Mouse (Mus musculus) neural tube, embryonic 11.5 days (tissue): ENCODE measurements around the gene Slc36a1. TPM values are rescaled to one million over a fixed set of nuclear protein-coding genes. Genes with fewer than 3 reads are reported as not detected.

Experiments
- ATAC-seq: fragments of 200-750 bp; cut with Nextera tagmentation; 2 replicates; pipeline ENCODE4 v1.8.0; 2017; ENCODE audit warnings: moderate number of reproducible peaks, mild to moderate bottlenecking, moderate TSS enrichment, moderate library complexity; ENCODE audit not compliant: insufficient read depth, low FRiP score, low TSS enrichment
- DNase-seq: peaks from one replicate; pipeline ENCODE4 v3.0.0-alpha.2; 2015; ENCODE audit warnings: low spot score
- H3K27ac ChIP-seq: fragments of 300-500 bp; sonication (generic); 2 replicates; pipeline ENCODE4 v1.5.1; 2014; ENCODE audit warnings: low read depth, mild to moderate bottlenecking, low read length
- H3K27me3 ChIP-seq: fragments of 300-500 bp; sonication (generic); 2 replicates; pipeline ENCODE4 v1.6.1; 2014; ENCODE audit warnings: mild to moderate bottlenecking, low read length, mixed read lengths; ENCODE audit not compliant: control insufficient read depth, insufficient read depth
- H3K36me3 ChIP-seq: fragments of 300-500 bp; sonication (generic); 2 replicates; pipeline ENCODE4 v1.6.1; 2014; ENCODE audit warnings: mild to moderate bottlenecking, low read length, moderate library complexity, mixed read lengths; ENCODE audit not compliant: control insufficient read depth, insufficient read depth
- H3K4me1 ChIP-seq: fragments of 300-500 bp; sonication (generic); 2 replicates; pipeline ENCODE4 v1.6.1; 2014; ENCODE audit warnings: low read length, mixed read lengths; ENCODE audit not compliant: control insufficient read depth, insufficient read depth
- H3K4me2 ChIP-seq: fragments of 300-500 bp; sonication (generic); 2 replicates; pipeline ENCODE4 v1.6.1; 2014; ENCODE audit warnings: low read depth, mild to moderate bottlenecking, moderate library complexity
- H3K4me3 ChIP-seq: fragments of 300-500 bp; sonication (generic); 2 replicates; pipeline ENCODE4 v1.5.1; 2014; ENCODE audit warnings: low read depth, low read length
- H3K9ac ChIP-seq: fragments of 300-500 bp; sonication (generic); 2 replicates; pipeline ENCODE4 v1.6.1; 2014; ENCODE audit warnings: mild to moderate bottlenecking, low read length
- H3K9me3 ChIP-seq: fragments of 300-500 bp; sonication (generic); 2 replicates; pipeline ENCODE4 v1.6.1; 2016; ENCODE audit warnings: low read length; ENCODE audit not compliant: control insufficient read depth
- WGBS: fragments of 180-500 bp; shearing (Covaris S2); extraction: QIAGEN DNeasy Blood & Tissue Kit; methylation state at CpG from one replicate; pipeline ENCODE4 v1.1.7; 2014; 5-methylcytosine and 5-hydroxymethylcytosine counted together
- polyA plus RNA-seq: library from polyadenylated mRNA; unstranded; fragments of >200 nt; fragmentation: Nextera tagmentation; extraction: Ambion mirVana; gene quantifications from 2 replicates; pipeline ENCODE4 v1.2.1, GENCODE M21; 2014

Slc36a1 gene
- polyA plus RNA-seq = 1.9 and 2.6 TPM in 2 replicates

GRCm38 (mm10) chr11:55204159-55204596 lies at the start of gene Slc36a1:
Slc36a1 (plus strand) TSS chr11:55204350.
- peak; percentile 97 for DNase-seq
- H3K4me2 ChIP-seq = peak within 1 kb of the TSS; percentile 95
- no peak within 1 kb of the TSS for H3K27ac ChIP-seq
- peak; percentile 95 for ATAC-seq
- no peaks in the 10 kb centered on the region for H3K27me3 ChIP-seq
- peak within 1 kb of the TSS; percentile 68 for H3K4me3 ChIP-seq
- H3K36me3 ChIP-seq = no peaks in the 10 kb centered on the region
- H3K4me1 ChIP-seq = peaks cover 2% of the 10 kb centered on the region; the same call in 1 of the 2 replicates
- H3K9ac ChIP-seq = peak within 1 kb of the TSS; percentile 71
- WGBS = 0% methylated on average over 30 of the region's 31 CpGs
- no peaks in the 10 kb centered on the region for H3K9me3 ChIP-seq

- no peak overlapping the region for H3K4me2 ChIP-seq
- H3K4me3 ChIP-seq = no peak overlapping the region
- no peak overlapping the region for H3K9ac ChIP-seq
- no peak overlapping the region for H3K27ac ChIP-seq
- DNase-seq (no peak), ATAC-seq (no peak)
- no peaks in the 10 kb centered on the region for H3K27me3 ChIP-seq
- H3K4me1 ChIP-seq = no peaks in the 10 kb centered on the region
- H3K36me3 ChIP-seq = no peaks in the 10 kb centered on the region
- no peaks in the 10 kb centered on the region for H3K9me3 ChIP-seq
- WGBS = 84% methylated on average over 3 of the region's 3 CpGs
Measured at GRCm38 (mm10) chr11:55154398-55155069, 49.6 kb upstream of the Slc36a1 start.

- DNase-seq (no peak), ATAC-seq (no peak)
- H3K36me3 ChIP-seq = no peaks in the 10 kb centered on the region
- no peak overlapping the region for H3K9ac ChIP-seq
- no peaks in the 10 kb centered on the region for H3K9me3 ChIP-seq
- H3K4me1 ChIP-seq = no peaks in the 10 kb centered on the region
- H3K4me2 ChIP-seq = no peak overlapping the region
- no peak overlapping the region for H3K4me3 ChIP-seq
- 79% methylated on average over 6 of the region's 6 CpGs for WGBS
- no peak overlapping the region for H3K27ac ChIP-seq
- no peaks in the 10 kb centered on the region for H3K27me3 ChIP-seq
Measured at GRCm38 (mm10) chr11:55155070-55155421, 49.1 kb upstream of the Slc36a1 start.

DNA sequence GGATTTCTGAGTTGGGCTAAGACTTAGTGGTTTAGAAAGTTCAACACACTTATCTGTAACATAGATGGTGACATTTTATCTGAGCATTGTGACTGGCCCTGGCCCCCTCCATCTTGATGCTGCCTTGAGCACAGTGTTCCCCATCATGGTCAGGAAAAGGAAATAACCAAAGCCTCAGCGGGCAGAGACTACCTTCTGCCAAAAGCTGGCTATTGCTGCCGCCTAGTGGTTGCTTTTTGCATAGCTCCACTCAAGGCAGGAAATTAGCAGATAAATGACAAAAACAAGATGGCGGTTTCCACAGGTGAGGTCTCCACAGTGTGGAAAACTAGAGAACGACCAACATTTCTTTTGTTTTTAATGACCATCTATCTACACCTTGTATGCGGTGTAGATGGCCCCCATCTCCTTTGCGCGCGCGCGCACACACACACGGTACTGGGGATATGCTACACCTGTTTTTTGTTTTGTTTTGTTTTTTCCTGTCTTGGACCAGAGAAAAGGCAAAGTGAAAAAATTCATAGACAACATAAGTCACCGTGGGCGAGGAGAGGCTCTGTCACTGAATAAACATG lies 45.3 kb upstream of the Slc36a1 start:
- no peak; the same call in 1 of the 2 replicates for ATAC-seq
- Histone ChIP-seq H3K4me3 (no peak overlapping the region), H3K4me2 (no peak overlapping the region), H3K27me3 (no peaks in the 10 kb centered on the region), H3K9me3 (no peaks in the 10 kb centered on the region), H3K9ac (no peak overlapping the region), H3K4me1 (no peaks in the 10 kb centered on the region), H3K27ac (no peak overlapping the region), H3K36me3 (no peaks in the 10 kb centered on the region)
- 54% methylated on average over 13 of the region's 13 CpGs for WGBS
- DNase-seq = peak; percentile 78

DNA sequence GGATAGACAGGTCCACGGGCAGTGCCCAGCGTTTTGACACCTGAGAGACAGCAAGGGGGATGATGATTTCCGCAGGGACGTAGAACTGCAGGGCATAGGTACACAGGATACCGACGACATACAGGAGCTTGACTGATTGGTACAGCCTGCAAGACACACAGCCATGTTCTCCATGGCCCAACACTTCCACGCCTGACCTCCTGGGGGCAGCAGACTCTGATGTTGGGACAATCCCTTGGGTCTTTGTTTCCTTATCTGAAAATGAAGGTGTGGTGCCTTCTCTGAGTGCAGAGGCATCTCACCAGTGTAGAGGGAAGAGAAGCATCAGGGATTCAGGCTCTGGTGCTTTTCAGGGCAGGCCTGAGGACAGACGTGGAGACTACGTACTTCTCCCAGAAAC lies 41.5 kb upstream of the Slc36a1 start:
- ATAC-seq (no peak), DNase-seq (peak; percentile 42)
- H3K4me1 ChIP-seq = no peaks in the 10 kb centered on the region
- H3K9ac ChIP-seq = no peak overlapping the region
- 48% methylated on average over 9 of the region's 9 CpGs for WGBS
- no peak overlapping the region for H3K4me2 ChIP-seq
- H3K27ac ChIP-seq = no peak overlapping the region
- H3K9me3 ChIP-seq = no peaks in the 10 kb centered on the region
- H3K4me3 ChIP-seq = no peak overlapping the region
- H3K27me3 ChIP-seq = no peaks in the 10 kb centered on the region
- no peaks in the 10 kb centered on the region for H3K36me3 ChIP-seq

- Histone ChIP-seq H3K9me3 (no peaks in the 10 kb centered on the region), H3K27me3 (no peaks in the 10 kb centered on the region), H3K4me2 (no peak overlapping the region), H3K4me1 (no peaks in the 10 kb centered on the region), H3K36me3 (no peaks in the 10 kb centered on the region), H3K27ac (no peak overlapping the region), H3K9ac (no peak overlapping the region), H3K4me3 (no peak overlapping the region)
- 52% methylated on average over 3 of the region's 3 CpGs for WGBS
- DNase-seq (peak; percentile 23), ATAC-seq (no peak)
Measured at GRCm38 (mm10) chr11:55164723-55165122, 39.4 kb upstream of the Slc36a1 start.

DNA sequence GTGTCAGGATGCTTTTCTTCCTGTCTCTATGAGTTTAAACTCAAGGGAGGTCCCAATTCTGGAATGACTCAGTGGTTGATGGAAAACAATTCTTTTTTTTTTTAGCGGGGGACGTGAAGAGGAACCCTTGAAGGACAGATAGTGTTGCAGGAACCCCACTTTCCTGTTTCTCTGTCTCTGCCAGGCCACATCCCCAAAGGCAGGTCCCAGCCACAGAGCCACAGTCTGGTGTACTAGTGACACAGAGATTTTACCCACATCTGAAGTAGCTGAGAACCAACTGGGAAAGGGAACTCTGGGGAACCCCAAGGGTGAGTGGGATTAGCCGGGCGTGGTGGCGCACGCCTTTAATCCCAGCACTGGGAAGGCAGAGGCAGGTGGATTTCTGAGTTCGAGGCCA lies 38.4 kb upstream of the Slc36a1 start:
- WGBS = 92% methylated on average over 6 of the region's 7 CpGs
- DNase-seq (no peak), ATAC-seq (no peak)
- H3K36me3 ChIP-seq = no peaks in the 10 kb centered on the region
- no peak overlapping the region for H3K27ac ChIP-seq
- H3K4me1 ChIP-seq = no peaks in the 10 kb centered on the region
- no peaks in the 10 kb centered on the region for H3K27me3 ChIP-seq
- H3K9ac ChIP-seq = no peak overlapping the region
- no peak overlapping the region for H3K4me2 ChIP-seq
- H3K4me3 ChIP-seq = no peak overlapping the region
- H3K9me3 ChIP-seq = no peaks in the 10 kb centered on the region

GRCm38 (mm10) chr11:55168504-55168903 lies 35.6 kb upstream of the Slc36a1 start:
- no peaks in the 10 kb centered on the region for H3K36me3 ChIP-seq
- no peaks in the 10 kb centered on the region for H3K4me1 ChIP-seq
- no peaks in the 10 kb centered on the region for H3K9me3 ChIP-seq
- no peak for ATAC-seq
- H3K4me2 ChIP-seq = no peak overlapping the region
- no peak overlapping the region for H3K9ac ChIP-seq
- 86% methylated on average over 4 of the region's 4 CpGs for WGBS
- no peak overlapping the region for H3K27ac ChIP-seq
- no peak for DNase-seq
- H3K4me3 ChIP-seq = no peak overlapping the region
- no peaks in the 10 kb centered on the region for H3K27me3 ChIP-seq

DNA sequence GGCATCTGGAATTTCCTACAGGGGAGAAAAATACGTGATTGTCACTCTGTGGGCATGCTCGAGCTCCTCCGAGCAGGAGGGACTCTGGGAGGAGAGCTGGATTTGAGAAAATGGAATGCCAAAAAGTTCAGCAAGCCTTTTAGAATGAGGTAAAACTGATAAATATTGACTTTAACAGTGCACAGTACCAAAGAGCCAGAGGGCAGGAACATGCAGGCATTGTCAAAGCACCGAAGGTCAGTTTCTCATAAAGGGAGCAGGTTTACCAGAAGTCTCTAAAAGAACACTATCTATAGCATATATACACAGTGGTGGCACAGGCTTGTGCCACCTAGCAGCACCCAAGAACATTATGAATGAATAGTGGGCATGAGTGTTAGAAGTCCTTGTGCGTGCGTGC lies 35.2 kb upstream of the Slc36a1 start:
- Histone ChIP-seq H3K4me3 (no peak overlapping the region), H3K4me1 (no peaks in the 10 kb centered on the region), H3K36me3 (no peaks in the 10 kb centered on the region), H3K4me2 (no peak overlapping the region), H3K9me3 (no peaks in the 10 kb centered on the region), H3K27me3 (no peaks in the 10 kb centered on the region), H3K9ac (no peak overlapping the region), H3K27ac (no peak overlapping the region)
- ATAC-seq = no peak
- no peak for DNase-seq
- 90% methylated on average over 6 of the region's 6 CpGs for WGBS
